Mouse (Mus musculus) hindbrain, embryonic 10.5 days (tissue): ENCODE data around the gene Zfp644. TPM values are rescaled to one million over a fixed set of nuclear protein-coding genes. Genes with fewer than 3 reads are reported as not detected.

Source experiments
- DNase-seq: peaks from one replicate; pipeline ENCODE4 v3.0.0-alpha.2; 2017; ENCODE audit warnings: low spot score
- H3K27ac ChIP-seq: fragments of 300-500 bp; sonication (generic); 2 replicates; pipeline ENCODE4 v1.5.1; 2016; ENCODE audit warnings: mild to moderate bottlenecking, moderate library complexity
- H3K27me3 ChIP-seq: fragments of 300-500 bp; sonication (generic); 2 replicates; pipeline ENCODE4 v1.6.1; 2016; ENCODE audit warnings: mild to moderate bottlenecking; ENCODE audit not compliant: poor library complexity, insufficient read depth, severe bottlenecking
- H3K36me3 ChIP-seq: fragments of 300-500 bp; sonication (generic); 2 replicates; pipeline ENCODE4 v1.6.1; 2016; ENCODE audit warnings: mild to moderate bottlenecking, moderate library complexity
- H3K4me1 ChIP-seq: fragments of 300-500 bp; sonication (generic); replicated peaks from 2 replicates; pipeline ENCODE4 v1.6.1; 2016; ENCODE audit warnings: mild to moderate bottlenecking
- H3K4me3 ChIP-seq: fragments of 300-500 bp; sonication (generic); 2 replicates; pipeline ENCODE4 v1.5.1; 2016; ENCODE audit warnings: mild to moderate bottlenecking, moderate library complexity
- H3K9me3 ChIP-seq: fragments of 300-500 bp; sonication (generic); 2 replicates; pipeline ENCODE4 v1.6.1; 2016; ENCODE audit warnings: mild to moderate bottlenecking, moderate library complexity
- WGBS: fragments of 180-500 bp; shearing (Covaris S2); methylation state at CpG from one replicate; pipeline ENCODE4 v1.1.7; 2016; 5-methylcytosine and 5-hydroxymethylcytosine counted together
- polyA plus RNA-seq: library from polyadenylated mRNA; unstranded; fragments of >200 nt; fragmentation: Nextera tagmentation; extraction: Ambion mirVana; gene quantifications from 2 replicates; pipeline ENCODE4 v1.2.1, GENCODE M21; 2016

Zfp644 gene
- 55.1 and 59.0 TPM in 2 replicates for polyA plus RNA-seq

DNA sequence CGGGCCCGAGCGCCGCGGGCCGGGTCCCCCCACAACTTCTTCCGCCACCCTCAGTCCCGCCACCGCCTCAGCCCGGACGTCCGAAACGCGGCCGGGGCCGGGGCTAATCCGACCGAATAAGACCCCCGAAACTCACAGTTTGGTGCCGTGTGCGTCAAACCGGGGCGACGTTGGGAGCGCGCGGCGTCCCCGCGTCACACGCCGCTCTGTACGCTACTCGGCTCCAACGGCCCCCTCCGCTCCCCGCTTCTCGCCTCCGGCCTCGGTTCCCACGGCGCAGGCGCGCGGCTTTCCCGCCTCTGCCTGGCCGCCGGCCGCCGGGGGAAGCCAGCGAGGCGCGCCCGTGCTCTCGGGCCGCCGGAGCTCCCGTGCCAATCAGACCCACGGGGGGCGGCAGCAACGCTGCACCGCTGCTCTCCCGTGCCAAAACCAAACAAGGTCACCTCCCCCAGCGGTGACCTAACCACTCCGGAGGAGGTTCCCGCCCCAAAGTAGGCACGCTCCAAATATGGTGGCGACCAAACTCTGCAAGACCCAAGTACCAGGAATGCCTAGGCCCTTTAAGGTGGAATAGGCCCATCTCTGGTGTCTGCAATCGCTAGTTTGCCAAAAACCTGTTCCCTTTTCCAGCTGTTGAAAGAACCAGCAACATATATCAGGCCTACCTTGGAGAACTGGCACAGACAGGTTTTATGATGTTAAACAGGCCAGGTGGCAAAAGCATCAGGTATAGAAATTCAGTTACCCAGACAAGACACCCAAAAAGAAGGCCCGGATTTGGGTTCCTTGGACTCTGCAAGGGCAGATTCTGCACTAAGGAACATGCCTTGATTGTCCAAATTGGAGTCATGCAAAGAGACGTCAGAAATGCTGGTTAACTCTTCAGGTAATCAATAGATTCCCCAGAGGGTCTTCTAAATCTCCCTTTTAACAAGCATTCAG is at the start of gene Zfp644:
Gene Zfp644, minus strand, starts transcription at position 892 of the 942 bp plus-strand sequence.
- WGBS, result 2% methylated on average over 71 of the region's 71 CpGs
- H3K36me3 ChIP-seq, result peaks cover 17% of the 10 kb centered on the region
- DNase-seq, result peak; percentile 88

DNA sequence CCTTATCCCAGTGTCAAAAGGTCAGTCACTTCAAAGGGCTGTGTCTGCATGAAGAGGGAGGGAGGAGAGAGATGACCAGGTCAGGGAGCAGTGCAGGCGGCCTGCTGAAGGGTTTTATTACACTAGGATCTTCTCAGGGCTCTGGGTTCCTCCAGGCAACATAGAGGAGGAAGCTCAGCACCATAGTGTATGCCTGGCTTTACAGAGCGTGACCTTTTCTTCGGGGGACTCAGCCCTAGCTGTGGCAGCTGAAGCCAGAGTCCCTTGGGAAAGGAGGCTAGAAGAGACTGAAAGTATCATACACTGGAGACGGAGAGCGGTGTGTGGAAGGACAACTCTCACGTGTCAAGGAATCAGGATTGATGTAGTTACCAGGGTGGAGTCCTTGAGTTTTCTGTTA is 42.6 kb upstream of the Zfp644 start:
- DNase-seq, result no peak
- WGBS, result 22% methylated on average over 6 of the region's 6 CpGs
- Histone ChIP-seq H3K27me3 (no peaks in the 10 kb centered on the region), H3K36me3 (no peaks in the 10 kb centered on the region), H3K4me1 (peaks cover 19% of the 10 kb centered on the region), H3K9me3 (no peaks in the 10 kb centered on the region), H3K27ac (peak overlapping the region; percentile 50; the same call in 1 of the 2 replicates), H3K4me3 (no peak overlapping the region)

More for the DNA sequence above, at the start of gene Zfp644:
- Histone ChIP-seq H3K4me1 (peaks cover 28% of the 10 kb centered on the region), H3K4me3 (peak within 1 kb of the TSS; percentile 69), H3K27ac (peak within 1 kb of the TSS; percentile 100), H3K27me3 (no peaks in the 10 kb centered on the region), H3K9me3 (no peaks in the 10 kb centered on the region)

GRCm38 (mm10) chr5:106723487-106723886 is 26.4 kb upstream of the Zfp644 start:
- DNase-seq, result no peak
- WGBS, result 94% methylated on average over 3 of the region's 3 CpGs

GRCm38 (mm10) chr5:106722771-106723170 is 25.7 kb upstream of the Zfp644 start:
- H3K4me3 ChIP-seq, result no peak overlapping the region
- 0 out of 2 replicates have a peak, but pooled peaks cover 2% of the 10 kb centered on the region for H3K9me3 ChIP-seq
- H3K27ac ChIP-seq, result no peak overlapping the region
- no peaks in the 10 kb centered on the region for H3K36me3 ChIP-seq
- 80% methylated on average over 5 of the region's 5 CpGs for WGBS
- no peaks in the 10 kb centered on the region for H3K27me3 ChIP-seq
- no peaks in the 10 kb centered on the region for H3K4me1 ChIP-seq
- DNase-seq, result no peak

More at GRCm38 (mm10) chr5:106723487-106723886, 26.4 kb upstream of the Zfp644 start:
- H3K27me3 ChIP-seq, result no peaks in the 10 kb centered on the region
- H3K9me3 ChIP-seq, result 0 out of 2 replicates have a peak, but pooled peaks cover 2% of the 10 kb centered on the region
- no peak overlapping the region for H3K4me3 ChIP-seq
- H3K36me3 ChIP-seq, result no peaks in the 10 kb centered on the region
- H3K27ac ChIP-seq, result no peak overlapping the region
- H3K4me1 ChIP-seq, result no peaks in the 10 kb centered on the region

DNA sequence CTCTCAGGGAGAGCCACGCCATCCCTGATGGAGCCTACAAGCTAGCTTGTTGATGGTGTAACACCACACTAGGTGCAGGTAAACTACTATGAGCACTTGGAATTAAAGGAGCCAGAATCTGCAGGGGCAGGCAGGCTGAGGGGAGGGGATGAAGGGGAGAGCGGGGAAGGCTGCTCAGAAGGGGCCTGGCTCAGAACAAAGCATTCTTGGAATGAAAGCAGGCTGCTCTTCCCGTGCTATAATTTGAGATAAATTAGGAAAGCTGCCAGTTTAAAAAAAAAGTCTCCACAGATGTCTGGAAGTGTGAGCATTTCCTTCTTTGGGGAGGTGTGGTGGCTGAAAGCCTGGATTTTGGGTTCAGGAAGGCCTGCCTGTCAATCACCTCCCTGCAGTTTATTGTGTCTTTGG is 14.8 kb upstream of the Zfp644 start:
- Histone ChIP-seq H3K36me3 (no peaks in the 10 kb centered on the region), H3K4me3 (no peak overlapping the region), H3K27me3 (peaks cover 6% of the 10 kb centered on the region; the same call in 1 of the 2 replicates), H3K4me1 (peaks cover 27% of the 10 kb centered on the region), H3K27ac (peak overlapping the region; percentile 70), H3K9me3 (no peaks in the 10 kb centered on the region)
- WGBS, result 30% methylated on average over 3 of the region's 3 CpGs
- peak; percentile 13 for DNase-seq

DNA sequence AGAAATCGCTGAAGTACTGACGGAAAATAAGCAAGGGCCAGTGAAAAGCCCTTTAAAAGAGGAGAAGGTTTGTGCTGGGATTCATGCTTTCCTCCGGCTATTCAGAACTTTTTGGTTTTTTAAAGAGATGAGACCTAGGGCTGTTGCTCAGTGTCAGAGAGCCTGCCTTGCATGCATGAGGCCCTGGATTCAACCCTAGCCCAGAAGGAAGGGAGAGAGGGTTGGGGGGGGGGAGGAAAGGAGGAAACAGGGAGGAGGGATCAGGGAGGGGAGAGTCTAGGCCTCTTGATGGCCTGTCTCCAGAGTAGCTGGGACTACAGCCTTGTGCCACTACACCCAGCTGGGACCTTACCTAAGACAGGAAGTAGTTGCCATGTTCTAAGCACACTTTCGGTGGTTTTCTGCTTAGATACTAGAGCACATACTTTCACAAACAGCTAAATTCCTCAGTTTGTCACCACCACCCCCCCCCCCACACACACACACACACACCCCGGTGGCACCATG is 14.2 kb upstream of the Zfp644 start:
- H3K27me3 ChIP-seq, result peaks cover 6% of the 10 kb centered on the region; the same call in 1 of the 2 replicates
- no peaks in the 10 kb centered on the region for H3K9me3 ChIP-seq
- H3K4me1 ChIP-seq, result peaks cover 27% of the 10 kb centered on the region
- no peak overlapping the region for H3K4me3 ChIP-seq
- WGBS, result 74% methylated on average over 5 of the region's 5 CpGs
- no peaks in the 10 kb centered on the region for H3K36me3 ChIP-seq
- DNase-seq, result no peak
- H3K27ac ChIP-seq, result peak overlapping the region; percentile 70

- WGBS, result 72% methylated on average over 12 of the region's 12 CpGs
- peaks cover 27% of the 10 kb centered on the region for H3K4me1 ChIP-seq
- no peak overlapping the region for H3K4me3 ChIP-seq
- no peaks in the 10 kb centered on the region for H3K36me3 ChIP-seq
- peaks cover 6% of the 10 kb centered on the region; the same call in 1 of the 2 replicates for H3K27me3 ChIP-seq
- no peak for DNase-seq
- H3K27ac ChIP-seq, result no peak overlapping the region
- no peaks in the 10 kb centered on the region for H3K9me3 ChIP-seq
Measured at GRCm38 (mm10) chr5:106710611-106711010, 13.5 kb upstream of the Zfp644 start.

DNA sequence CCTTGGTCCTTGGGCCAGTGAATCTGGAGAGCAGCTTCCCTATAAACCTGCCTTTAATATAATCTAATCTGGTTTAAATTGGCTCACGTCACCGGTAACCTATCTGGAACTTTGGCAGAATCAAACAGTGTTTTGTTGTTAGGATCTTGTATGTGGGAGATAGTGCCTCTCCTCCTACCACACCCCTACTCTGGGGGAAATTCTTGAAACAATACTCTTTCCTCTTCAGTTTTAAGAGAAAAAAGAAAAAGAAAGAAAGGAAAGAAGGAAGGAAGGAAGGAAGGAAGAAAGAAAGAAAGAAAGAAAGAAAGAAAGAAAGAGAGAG is 13.0 kb upstream of the Zfp644 start:
- peaks cover 27% of the 10 kb centered on the region for H3K4me1 ChIP-seq
- H3K27ac ChIP-seq, result no peak overlapping the region
- H3K27me3 ChIP-seq, result peaks cover 6% of the 10 kb centered on the region; the same call in 1 of the 2 replicates
- WGBS, result 57% methylated on average over 2 of the region's 2 CpGs
- H3K4me3 ChIP-seq, result no peak overlapping the region
- H3K36me3 ChIP-seq, result no peaks in the 10 kb centered on the region
- no peaks in the 10 kb centered on the region for H3K9me3 ChIP-seq
- DNase-seq, result no peak

- DNase-seq, result no peak
- no peak overlapping the region for H3K4me3 ChIP-seq
- H3K27me3 ChIP-seq, result peaks cover 6% of the 10 kb centered on the region; the same call in 1 of the 2 replicates
- H3K27ac ChIP-seq, result no peak overlapping the region
- H3K36me3 ChIP-seq, result no peaks in the 10 kb centered on the region
- H3K4me1 ChIP-seq, result peaks cover 27% of the 10 kb centered on the region
- WGBS, result 45% methylated on average over 11 of the region's 11 CpGs
- no peaks in the 10 kb centered on the region for H3K9me3 ChIP-seq
Measured at GRCm38 (mm10) chr5:106709388-106710084, 12.4 kb upstream of the Zfp644 start.

DNA sequence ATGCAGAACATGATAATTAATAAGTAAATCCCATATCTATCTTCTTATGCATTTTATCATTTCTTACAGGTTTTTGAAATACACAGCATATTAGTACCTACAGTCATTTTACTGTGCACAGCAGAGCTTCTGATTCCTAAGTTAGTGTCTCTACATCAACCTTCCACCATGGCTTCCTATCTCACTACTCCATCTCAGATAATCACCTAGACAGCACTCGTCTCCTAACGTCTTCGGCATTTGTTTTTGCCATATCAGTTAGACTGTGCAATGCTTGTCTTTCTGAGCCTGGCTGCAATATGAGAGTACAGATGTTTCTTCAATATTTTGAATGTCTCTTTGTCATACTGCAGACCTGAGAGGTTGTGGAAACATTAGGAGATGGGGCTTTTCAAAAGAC is 9.3 kb upstream of the Zfp644 start:
- Histone ChIP-seq H3K36me3 (no peaks in the 10 kb centered on the region), H3K9me3 (0 out of 2 replicates have a peak, but pooled peaks cover 4% of the 10 kb centered on the region), H3K27me3 (peaks cover 6% of the 10 kb centered on the region; the same call in 1 of the 2 replicates), H3K4me1 (peaks cover 18% of the 10 kb centered on the region; the same call in 1 of the 2 replicates), H3K4me3 (no peak overlapping the region), H3K27ac (no peak overlapping the region)
- no peak for DNase-seq
- WGBS, result 88% methylated on average over 3 of the region's 3 CpGs

- H3K36me3 ChIP-seq, result no peaks in the 10 kb centered on the region
- H3K27me3 ChIP-seq, result peaks cover 6% of the 10 kb centered on the region; the same call in 1 of the 2 replicates
- 0 out of 2 replicates have a peak, but pooled peaks cover 4% of the 10 kb centered on the region for H3K9me3 ChIP-seq
- H3K27ac ChIP-seq, result no peak overlapping the region
- H3K4me3 ChIP-seq, result no peak overlapping the region
- peaks cover 9% of the 10 kb centered on the region; the same call in 1 of the 2 replicates for H3K4me1 ChIP-seq
- WGBS, result 83% methylated on average over 5 of the region's 5 CpGs
- DNase-seq, result no peak
Measured at GRCm38 (mm10) chr5:106705162-106705561, 8.1 kb upstream of the Zfp644 start.

DNA sequence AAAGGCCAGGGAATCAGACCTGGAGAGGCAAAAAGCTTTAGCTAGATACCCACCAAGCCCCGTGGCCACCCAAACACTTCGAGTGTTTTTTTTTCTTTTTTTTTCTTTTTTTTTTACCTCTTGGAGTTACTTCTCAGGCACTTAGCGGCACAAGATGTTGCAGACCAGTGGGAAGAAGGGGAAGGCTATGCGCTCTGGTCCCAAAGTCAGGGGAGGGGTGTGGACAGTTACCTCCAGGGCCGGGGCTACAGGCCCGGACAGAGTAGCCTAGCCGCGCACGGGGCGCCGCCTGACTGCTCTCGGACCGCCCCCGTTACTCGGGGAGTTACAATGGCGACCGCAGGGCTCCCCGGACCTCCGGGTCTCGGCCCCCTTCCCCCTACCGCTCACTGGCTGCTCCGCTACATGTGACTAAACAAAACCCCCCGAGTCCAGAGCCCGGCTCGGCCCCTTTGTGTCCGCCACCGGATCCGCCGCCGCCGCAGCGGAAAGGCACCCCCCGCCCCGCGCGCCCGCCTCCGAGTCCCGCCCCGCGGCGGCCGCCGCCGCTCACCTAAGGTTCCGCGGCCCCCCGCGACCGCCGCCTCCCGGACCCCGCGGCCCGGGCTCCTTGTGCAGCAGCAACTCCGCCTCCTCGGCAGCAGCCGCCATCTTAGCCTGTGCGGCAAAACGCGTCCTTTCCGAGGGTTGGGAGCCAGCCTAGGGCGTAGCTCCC is 1.2 kb downstream of the Zfp644 start:
- Histone ChIP-seq H3K9me3 (no peaks in the 10 kb centered on the region), H3K27ac (peak overlapping the region; percentile 100), H3K4me3 (peak overlapping the region; percentile 69), H3K27me3 (no peaks in the 10 kb centered on the region), H3K4me1 (peaks cover 28% of the 10 kb centered on the region), H3K36me3 (peaks cover 25% of the 10 kb centered on the region)
- WGBS, result under 1% methylated on average over 61 of the region's 63 CpGs
- peak; percentile 88 for DNase-seq
